Mouse (Mus musculus): ENCODE measurements at regions not wholly inside any gene's neighbourhood (a gene's known extent, or its start where the extent isn't known, plus 50 kb on each side); places are given as distances from the start of the nearest gene placed in this dataset.

GRCm38 (mm10) chr1:63918200-63918599 lies 149.1 kb upstream of the 4933402D24Rik start:
- no peak for TF ChIP-seq CTCF (IDR thresholded peaks at IDR 0.05; ENCODE audit: insufficient read depth, low read depth, low read length)
- TF ChIP-seq POLR2A (IDR thresholded peaks at IDR 0.05; ENCODE audit: insufficient read depth, low read depth, low read length) = no peak

Data from olfactory bulb, adult 2 months (tissue).